Mouse (Mus musculus) liver, postnatal 0 days (tissue): Measurements from ENCODE around the gene Vrk1.

ENCODE experiments used
- CTCF ChIP-seq: sonication (generic); IDR thresholded peaks from 2 replicates; pipeline ENCODE4 v1.5.1; 2016; ENCODE audit warnings: antibody characterized with exemption, low read depth
- EP300 ChIP-seq: IDR thresholded peaks from 2 replicates; pipeline ENCODE4 v1.6.1; 2016; ENCODE audit warnings: antibody characterized with exemption, low read depth, mild to moderate bottlenecking

GRCm38 (mm10) chr12:105963012-105963572 is 46.9 kb upstream of the Vrk1 start:
- TF ChIP-seq CTCF (no peak), EP300 (no peak)
